Mouse (Mus musculus) heart, embryonic 11.5 days (tissue): ENCODE results near the gene Csf2ra. TPM values are rescaled to one million over a fixed set of nuclear protein-coding genes. Genes with fewer than 3 reads are reported as not detected.
A peak's percentile ranks its signal among the peaks of the same experiment; 100 is the strongest.
"Not testable (repeated sequence)": the region's sequence is repeated elsewhere in the genome, so short reads cannot be mapped to it uniquely, and the experiment has no call there.

Experiments
- ATAC-seq: fragments of 200-750 bp; cut with Nextera tagmentation; replicated peaks from 2 replicates; pipeline ENCODE4 v1.8.0; 2017; ENCODE audit warnings: moderate library complexity; ENCODE audit not compliant: insufficient number of reproducible peaks, low FRiP score, low TSS enrichment
- H3K27ac ChIP-seq: fragments of 300-500 bp; sonication (generic); 2 replicates; pipeline ENCODE4 v1.5.1; 2014; ENCODE audit warnings: mild to moderate bottlenecking, low read depth, low read length
- H3K27me3 ChIP-seq: fragments of 300-500 bp; sonication (generic); 2 replicates; pipeline ENCODE4 v1.6.1; 2014; ENCODE audit warnings: mild to moderate bottlenecking, low read length, mixed read lengths; ENCODE audit not compliant: control insufficient read depth, insufficient read depth
- H3K36me3 ChIP-seq: fragments of 300-500 bp; sonication (generic); 2 replicates; pipeline ENCODE4 v1.6.1; 2014; ENCODE audit warnings: mild to moderate bottlenecking, low read length, moderate library complexity, mixed read lengths; ENCODE audit not compliant: control insufficient read depth, insufficient read depth
- H3K4me1 ChIP-seq: fragments of 300-500 bp; sonication (generic); 2 replicates; pipeline ENCODE4 v1.6.1; 2014; ENCODE audit warnings: low read length; ENCODE audit not compliant: control insufficient read depth, insufficient read depth
- H3K4me2 ChIP-seq: fragments of 300-500 bp; sonication (generic); 2 replicates; pipeline ENCODE4 v1.6.1; 2014; ENCODE audit warnings: mild to moderate bottlenecking, moderate library complexity
- H3K4me3 ChIP-seq: fragments of 300-500 bp; sonication (generic); 2 replicates; pipeline ENCODE4 v1.5.1; 2014; ENCODE audit warnings: low read depth, low read length
- H3K9ac ChIP-seq: fragments of 300-500 bp; sonication (generic); 2 replicates; pipeline ENCODE4 v1.6.1; 2014; ENCODE audit warnings: mild to moderate bottlenecking, low read depth, low read length, moderate library complexity
- H3K9me3 ChIP-seq: fragments of 300-500 bp; sonication (generic); replicated peaks from 2 replicates; pipeline ENCODE4 v1.6.1; 2016; ENCODE audit warnings: low read length; ENCODE audit not compliant: control insufficient read depth
- WGBS: fragments of 180-500 bp; shearing (Covaris S2); extraction: QIAGEN DNeasy Blood & Tissue Kit; methylation state at CpG from one replicate; pipeline ENCODE4 v1.1.7; 2014; ENCODE audit not compliant: insufficient replicate concordance; 5-methylcytosine and 5-hydroxymethylcytosine counted together
- polyA plus RNA-seq: library from polyadenylated mRNA; unstranded; fragments of >200 nt; fragmentation: Nextera tagmentation; extraction: Ambion mirVana; gene quantifications from 2 replicates; pipeline ENCODE4 v1.2.1, GENCODE M21; 2014

Gene Csf2ra
- polyA plus RNA-seq, 1 experiment from 2014 or later: 29.6 TPM

GRCm38 (mm10) chr19:61199316-61199715, 28.9 kb downstream of the Csf2ra start:
- no peak overlapping the region for H3K4me2 ChIP-seq
- H3K9me3 ChIP-seq: no peaks in the 10 kb centered on the region
- H3K9ac ChIP-seq: no peak overlapping the region
- H3K36me3 ChIP-seq: no peaks in the 10 kb centered on the region
- H3K27ac ChIP-seq: no peak overlapping the region
- WGBS: 16% methylated on average over 13 of the region's 13 CpGs
- ATAC-seq: no peak
- H3K4me3 ChIP-seq: no peak overlapping the region
- H3K4me1 ChIP-seq: no peaks in the 10 kb centered on the region
- H3K27me3 ChIP-seq: no peaks in the 10 kb centered on the region

- not testable (repeated sequence) for H3K4me2 ChIP-seq, H3K4me3 ChIP-seq
- WGBS: 68% methylated on average over 2 of the region's 2 CpGs
Observed at GRCm38 (mm10) chr19:61183590-61183989, 44.6 kb downstream of the Csf2ra start, which contains the start of gene Gm6020. TSS of gene Gm6020 (plus strand) at chr19:61183890.

DNA sequence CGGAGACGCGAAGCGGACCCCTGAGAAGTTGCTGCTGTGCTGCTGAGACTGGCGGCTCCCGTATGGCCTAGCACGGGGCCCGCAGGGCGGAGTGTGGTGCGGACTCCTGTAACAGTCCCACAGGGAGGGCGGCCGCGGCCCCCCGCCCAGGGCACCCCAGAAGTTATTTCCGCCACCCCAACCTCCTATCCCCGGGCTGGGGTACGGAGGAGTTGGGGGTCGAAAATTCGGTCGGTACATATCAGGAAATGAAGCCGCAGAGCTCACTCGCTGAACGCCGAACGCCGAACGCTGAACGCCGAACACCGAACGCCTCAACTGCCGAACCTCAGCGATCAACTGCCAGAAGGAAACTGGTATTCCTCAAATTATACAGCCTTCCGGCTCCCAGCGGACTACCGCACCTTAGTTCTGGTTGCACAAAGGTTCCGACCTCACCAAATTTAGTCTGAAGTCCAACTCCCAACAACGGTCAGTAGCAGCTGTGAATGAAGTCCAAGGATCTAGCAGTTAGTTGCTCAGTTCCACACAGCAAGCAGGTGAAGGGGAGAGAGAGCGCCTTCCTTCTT, 52.4 kb downstream of the Csf2ra start, which contains the start of gene Gm7102:
Gene Gm7102 (minus strand): TSS at position 554 of the 569 bp plus-strand sequence.
- ATAC-seq: no peak
- Histone ChIP-seq H3K27me3 (no peaks in the 10 kb centered on the region), H3K9ac (peak within 1 kb of the TSS; percentile 65), H3K36me3 (no peaks in the 10 kb centered on the region), H3K4me1 (no peaks in the 10 kb centered on the region), H3K27ac (no peak within 1 kb of the TSS), H3K9me3 (no peaks in the 10 kb centered on the region), H3K4me3 (peak within 1 kb of the TSS; percentile 45), H3K4me2 (peak within 1 kb of the TSS; percentile 73)
- 21% methylated on average over 39 of the region's 39 CpGs for WGBS

More at GRCm38 (mm10) chr19:61183590-61183989, 44.6 kb downstream of the Csf2ra start, which contains the start of gene Gm6020:
- not testable (repeated sequence) for H3K9me3 ChIP-seq, H3K27ac ChIP-seq, H3K4me1 ChIP-seq, H3K36me3 ChIP-seq, H3K9ac ChIP-seq, H3K27me3 ChIP-seq, ATAC-seq

Other genes starting within 250 kb of the Csf2ra start
- 25.9 and 26.3 TPM in 2 replicates for gene Zfp950, start 87.6 kb downstream of the Csf2ra start, polyA plus RNA-seq
- gene Gm7102, start 52.1 kb downstream of the Csf2ra start, polyA plus RNA-seq: 0.24 and 0.25 TPM in 2 replicates
- gene Gm6020, start 44.5 kb downstream of the Csf2ra start, polyA plus RNA-seq: not detected in 2 replicates
- not detected in 2 replicates for gene Gm21060, start 68.6 kb upstream of the Csf2ra start, polyA plus RNA-seq